Mouse (Mus musculus) urinary bladder, postnatal 10 days (tissue): ENCODE measurements around the gene Chp2.
"Not testable (repeated sequence)": the region's sequence is repeated elsewhere in the genome, so short reads cannot be mapped to it uniquely, and the experiment has no call there.

Experiments used
- DNase-seq: peaks from one replicate; pipeline ENCODE4 v3.0.0; 2022; ENCODE audit warnings: low spot score

Chp2 gene

GRCm38 (mm10) chr7:122242744-122243143, 23.4 kb downstream of the Chp2 start:
- DNase-seq: not testable (repeated sequence)

DNA sequence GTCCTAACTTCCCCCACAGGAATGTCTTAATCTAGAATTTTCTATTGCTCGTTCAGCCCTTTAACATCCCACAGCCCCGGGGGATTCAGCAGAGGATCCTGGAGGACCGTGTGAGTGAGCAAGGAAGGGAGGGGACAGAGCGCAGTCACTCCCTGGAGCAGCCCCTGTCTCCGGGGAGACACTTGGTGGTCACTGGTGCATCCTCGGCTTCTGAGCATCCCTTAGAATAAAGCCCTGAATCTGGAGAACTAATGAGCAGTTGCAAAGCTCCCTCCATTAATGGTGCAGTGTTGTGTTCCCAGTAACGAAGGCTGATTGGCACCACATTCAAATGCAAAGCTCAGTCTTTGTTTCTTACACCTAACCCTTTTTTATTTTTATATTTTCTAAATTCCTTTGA, 24.9 kb downstream of the Chp2 start:
- no peak for DNase-seq

DNA sequence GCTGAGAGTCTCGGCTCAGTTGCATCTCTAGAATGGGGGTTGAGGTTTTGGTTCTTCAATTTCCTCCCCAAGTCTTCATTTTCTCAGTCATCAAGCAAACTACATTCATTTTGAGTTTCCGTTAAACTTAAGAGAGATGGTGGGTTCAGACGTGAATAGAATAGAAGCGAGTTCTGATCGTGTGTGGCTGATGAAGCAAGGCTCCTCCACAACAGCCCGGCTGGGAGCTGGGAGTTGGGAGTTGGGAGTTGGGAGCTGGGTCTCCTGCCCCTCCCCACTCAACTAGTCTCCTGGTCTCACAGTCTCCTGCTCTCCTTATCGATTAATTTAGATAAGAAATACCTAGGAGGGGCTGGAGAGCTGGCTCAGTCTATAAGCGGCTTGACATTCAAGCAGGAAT, 25.3 kb downstream of the Chp2 start:
- DNase-seq: no peak

GRCm38 (mm10) chr7:122245976-122246375, 26.7 kb downstream of the Chp2 start:
- no peak for DNase-seq

DNA sequence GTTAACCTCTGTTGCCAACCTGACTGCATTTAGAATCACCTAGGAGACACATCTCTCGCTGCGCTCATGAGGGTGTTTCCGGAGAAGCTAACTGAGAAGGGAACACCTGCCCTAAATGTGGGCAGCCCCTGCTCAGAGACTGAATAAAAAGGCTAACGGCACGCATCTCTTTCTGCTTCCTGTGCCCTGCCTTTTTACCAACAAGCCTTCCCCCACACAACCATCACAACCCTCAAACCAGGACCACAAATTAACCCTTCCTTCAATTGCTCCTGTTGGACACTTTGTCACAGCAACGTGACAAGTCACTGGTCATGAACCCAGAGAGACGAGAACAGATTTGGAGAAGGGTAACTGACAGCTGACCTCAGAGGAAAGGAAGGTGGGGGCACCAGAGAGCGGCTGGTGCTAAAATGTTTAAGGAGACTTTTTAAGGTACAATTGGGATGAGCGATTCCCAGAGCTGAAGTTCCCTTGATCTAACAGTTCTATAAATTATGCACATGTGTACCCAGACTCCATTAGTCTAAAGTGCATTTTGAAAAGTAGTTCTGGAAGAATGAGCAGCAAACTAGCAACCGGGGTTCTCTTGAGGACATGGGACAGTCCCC, 28.1 kb downstream of the Chp2 start:
- no peak for DNase-seq

DNA sequence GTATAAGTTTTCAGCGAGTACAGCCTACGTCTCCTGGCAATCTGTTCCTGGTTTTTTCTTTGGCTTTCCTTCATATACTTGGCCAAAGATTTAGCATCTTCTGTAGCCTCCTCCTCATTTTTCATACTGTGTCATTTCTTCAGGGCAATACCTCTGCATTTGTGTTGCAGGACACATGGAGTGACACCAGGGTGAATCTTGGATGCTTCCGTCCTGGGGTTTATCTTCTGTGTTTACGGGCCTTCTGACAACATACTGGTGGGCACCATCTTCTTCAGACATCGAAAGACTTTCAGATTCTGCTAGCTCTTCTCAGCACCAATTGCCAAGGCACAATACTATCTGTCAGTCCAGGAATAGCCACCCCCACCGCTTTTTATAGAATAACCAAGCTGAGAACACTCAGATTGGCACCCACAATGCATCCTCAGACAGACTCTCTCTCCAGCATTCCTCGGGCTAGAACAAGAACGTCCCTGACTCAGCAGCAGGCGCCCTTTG, 30.1 kb downstream of the Chp2 start:
- DNase-seq: no peak

DNA sequence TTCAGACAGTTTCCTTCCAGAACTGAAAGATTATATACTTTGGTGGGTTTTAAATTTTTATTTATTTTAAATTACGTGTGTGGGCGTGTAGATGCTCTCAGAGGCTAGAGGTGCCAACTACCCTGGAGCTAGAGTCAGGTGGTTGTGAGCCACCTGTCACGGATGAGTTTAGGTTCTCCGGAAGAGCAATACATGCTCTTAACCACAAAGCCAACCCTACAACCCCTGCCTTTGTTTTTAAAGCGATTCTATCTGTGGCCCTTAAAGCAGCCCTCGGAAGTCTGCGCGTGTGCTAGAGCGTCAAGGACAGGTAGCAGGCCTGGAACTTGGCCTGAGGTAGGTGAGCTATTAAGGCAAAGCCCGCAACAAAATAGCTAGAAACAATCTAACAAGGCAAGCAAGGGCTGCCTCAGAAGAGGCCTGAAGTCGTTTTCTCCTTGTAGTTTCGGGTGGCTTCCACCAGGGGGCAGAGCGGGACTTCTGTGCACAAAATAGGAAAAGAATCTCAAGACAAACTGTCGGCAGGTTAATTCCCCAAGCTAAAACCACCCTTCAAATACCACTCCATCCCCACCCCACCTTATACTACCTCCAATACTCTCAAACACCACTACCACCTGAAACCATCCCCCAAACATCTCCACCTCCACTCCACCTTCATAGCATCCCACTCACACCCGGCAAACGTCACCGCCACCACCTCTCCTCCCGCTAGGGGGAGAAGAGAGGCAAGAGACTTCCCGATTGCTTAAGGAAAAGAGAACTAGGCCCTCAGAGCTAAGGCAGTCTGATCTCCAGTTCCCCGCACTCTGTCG, 32.1 kb downstream of the Chp2 start:
- peak; percentile 38 for DNase-seq

- no peak for DNase-seq
Observed at GRCm38 (mm10) chr7:122256722-122257121, 37.4 kb downstream of the Chp2 start.

DNA sequence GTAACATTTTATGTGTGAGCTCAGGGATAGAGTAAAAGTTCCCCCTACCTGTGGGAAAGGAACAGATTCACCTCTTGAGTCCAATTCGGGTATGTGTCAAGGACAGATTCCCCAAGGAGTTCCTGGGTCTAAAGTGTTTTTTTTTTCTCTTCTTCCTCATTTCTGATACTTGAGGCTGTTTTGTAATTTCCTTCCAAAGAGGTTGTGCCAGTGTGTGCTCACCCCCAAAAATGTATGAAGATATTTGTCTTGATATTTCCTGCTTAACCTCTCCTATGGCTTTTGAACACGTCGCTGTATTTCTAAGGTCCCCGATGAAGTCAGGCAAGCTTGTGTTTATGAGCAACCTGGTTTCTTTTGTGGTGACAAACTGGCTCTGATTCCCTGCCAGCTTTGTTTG, 39.2 kb downstream of the Chp2 start:
- DNase-seq: no peak

GRCm38 (mm10) chr7:122260055-122260602, 40.8 kb downstream of the Chp2 start:
- no peak for DNase-seq

- no peak for DNase-seq
Observed at GRCm38 (mm10) chr7:122268983-122269486, 49.7 kb downstream of the Chp2 start.

DNA sequence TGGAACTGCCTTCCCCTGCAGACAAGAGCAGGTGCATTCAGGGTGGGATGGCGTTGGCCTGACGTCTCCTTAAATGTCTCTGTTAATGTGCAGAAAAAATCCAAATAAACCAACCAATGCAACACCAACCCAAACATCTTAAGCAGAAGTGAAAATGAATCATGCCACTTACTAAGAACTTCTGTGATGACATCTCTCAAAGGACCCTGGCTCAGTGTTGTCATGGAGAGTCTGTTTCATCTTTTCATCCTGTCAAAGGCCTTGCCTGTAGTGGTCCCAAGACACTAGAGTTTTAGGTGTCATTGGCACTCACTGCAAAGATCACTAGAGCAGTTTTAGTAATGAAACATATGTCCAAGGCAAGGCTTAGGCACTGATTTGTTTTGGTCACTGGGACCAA, 53.0 kb downstream of the Chp2 start:
- DNase-seq: no peak
